Mouse (Mus musculus) heart, embryonic 15.5 days (tissue): ENCODE measurements around the gene Tgm4. TPM values are rescaled to one million over a fixed set of nuclear protein-coding genes. Genes with fewer than 3 reads are reported as not detected.

Experiments
- ATAC-seq: fragments of 200-750 bp; cut with Nextera tagmentation; replicated peaks from 2 replicates; pipeline ENCODE4 v1.8.0; 2017; ENCODE audit warnings: low read depth, moderate TSS enrichment; ENCODE audit not compliant: insufficient number of reproducible peaks, insufficient read depth, low FRiP score
- H3K27ac ChIP-seq: fragments of 300-500 bp; sonication (generic); 2 replicates; pipeline ENCODE4 v1.5.1; 2015; ENCODE audit warnings: mild to moderate bottlenecking, inconsistent platforms
- H3K27me3 ChIP-seq: fragments of 300-500 bp; sonication (generic); 2 replicates; pipeline ENCODE4 v1.6.1; 2015; ENCODE audit warnings: inconsistent platforms
- H3K36me3 ChIP-seq: fragments of 300-500 bp; sonication (generic); 2 replicates; pipeline ENCODE4 v1.6.1; 2015; ENCODE audit warnings: mild to moderate bottlenecking, inconsistent platforms
- H3K4me1 ChIP-seq: fragments of 300-500 bp; sonication (generic); replicated peaks from 2 replicates; pipeline ENCODE4 v1.6.1; 2015; ENCODE audit warnings: inconsistent platforms
- H3K4me2 ChIP-seq: fragments of 300-500 bp; sonication (generic); 2 replicates; pipeline ENCODE4 v1.6.1; 2015; ENCODE audit warnings: inconsistent platforms, mild to moderate bottlenecking, moderate library complexity
- H3K4me3 ChIP-seq: fragments of 300-500 bp; sonication (generic); 2 replicates; pipeline ENCODE4 v1.5.1; 2015; ENCODE audit warnings: mild to moderate bottlenecking, inconsistent platforms
- H3K9ac ChIP-seq: fragments of 300-500 bp; sonication (generic); 2 replicates; pipeline ENCODE4 v1.6.1; 2015; ENCODE audit warnings: mild to moderate bottlenecking, inconsistent platforms
- H3K9me3 ChIP-seq: fragments of 300-500 bp; sonication (generic); replicated peaks from 2 replicates; pipeline ENCODE4 v1.6.1; 2016; ENCODE audit warnings: inconsistent platforms
- WGBS: fragments of 180-500 bp; shearing (Covaris S2); methylation state at CpG from one replicate; pipeline ENCODE4 v1.1.7; 2015; ENCODE audit warnings: mixed read lengths; 5-methylcytosine and 5-hydroxymethylcytosine counted together
- polyA plus RNA-seq: library from polyadenylated mRNA; unstranded; fragments of >200 nt; fragmentation: Nextera tagmentation; extraction: Ambion mirVana; gene quantifications from 2 replicates; pipeline ENCODE4 v1.2.1, GENCODE M21; 2015

Tgm4 gene
- polyA plus RNA-seq, 1 experiment from 2014 or later, result 0.30 TPM

DNA sequence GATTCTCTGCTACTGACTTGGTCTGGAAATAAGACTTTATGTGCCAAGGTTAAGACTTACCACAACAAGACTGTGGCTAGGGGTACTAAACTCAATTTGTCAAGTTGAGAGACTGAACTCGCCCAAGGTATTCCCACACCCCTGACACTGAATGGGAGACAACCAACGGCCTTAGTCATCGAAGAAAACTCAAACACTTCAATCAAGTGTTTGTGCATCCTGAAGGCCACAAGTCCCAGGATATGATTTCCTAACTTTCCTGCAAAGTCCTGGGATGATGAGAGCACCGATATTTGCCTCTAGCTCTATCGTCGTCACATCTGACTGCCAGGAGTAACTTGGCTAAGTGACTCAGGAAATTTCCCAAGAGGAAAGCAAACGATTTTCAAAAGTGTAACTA lies 74.7 kb downstream of the Tgm4 start:
- Histone ChIP-seq H3K4me3 (no peak overlapping the region), H3K36me3 (peaks cover 9% of the 10 kb centered on the region; the same call in 1 of the 2 replicates), H3K27ac (no peak overlapping the region), H3K4me1 (peaks cover 17% of the 10 kb centered on the region), H3K4me2 (no peak overlapping the region), H3K9ac (no peak overlapping the region), H3K27me3 (no peaks in the 10 kb centered on the region), H3K9me3 (no peaks in the 10 kb centered on the region)
- no peak for ATAC-seq
- 82% methylated on average over 7 of the region's 7 CpGs for WGBS

DNA sequence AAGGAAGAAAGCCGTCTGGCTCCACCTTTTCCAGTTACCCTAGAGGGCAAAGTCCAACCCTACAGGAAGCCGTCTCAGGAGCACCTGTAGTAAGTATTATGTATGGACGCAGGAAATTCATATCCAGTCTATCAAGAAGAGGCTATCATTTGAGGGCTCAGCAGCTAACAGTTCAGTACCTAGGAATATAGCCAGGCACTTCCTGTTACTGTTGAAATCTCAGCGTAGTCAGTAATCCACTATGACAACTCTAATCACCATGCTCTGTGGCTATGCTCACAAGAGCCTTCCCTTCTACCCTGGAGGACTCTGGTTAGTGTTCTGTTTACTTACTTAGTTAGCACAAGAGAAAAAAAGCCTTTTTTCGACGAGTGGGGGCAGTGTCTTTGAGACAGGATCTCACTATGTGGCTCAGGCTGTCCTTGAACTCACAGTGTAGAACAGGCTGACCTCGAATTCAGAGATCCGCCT lies 77.3 kb downstream of the Tgm4 start:
- 54% methylated on average over 8 of the region's 8 CpGs for WGBS
- no peak overlapping the region for H3K27ac ChIP-seq

DNA sequence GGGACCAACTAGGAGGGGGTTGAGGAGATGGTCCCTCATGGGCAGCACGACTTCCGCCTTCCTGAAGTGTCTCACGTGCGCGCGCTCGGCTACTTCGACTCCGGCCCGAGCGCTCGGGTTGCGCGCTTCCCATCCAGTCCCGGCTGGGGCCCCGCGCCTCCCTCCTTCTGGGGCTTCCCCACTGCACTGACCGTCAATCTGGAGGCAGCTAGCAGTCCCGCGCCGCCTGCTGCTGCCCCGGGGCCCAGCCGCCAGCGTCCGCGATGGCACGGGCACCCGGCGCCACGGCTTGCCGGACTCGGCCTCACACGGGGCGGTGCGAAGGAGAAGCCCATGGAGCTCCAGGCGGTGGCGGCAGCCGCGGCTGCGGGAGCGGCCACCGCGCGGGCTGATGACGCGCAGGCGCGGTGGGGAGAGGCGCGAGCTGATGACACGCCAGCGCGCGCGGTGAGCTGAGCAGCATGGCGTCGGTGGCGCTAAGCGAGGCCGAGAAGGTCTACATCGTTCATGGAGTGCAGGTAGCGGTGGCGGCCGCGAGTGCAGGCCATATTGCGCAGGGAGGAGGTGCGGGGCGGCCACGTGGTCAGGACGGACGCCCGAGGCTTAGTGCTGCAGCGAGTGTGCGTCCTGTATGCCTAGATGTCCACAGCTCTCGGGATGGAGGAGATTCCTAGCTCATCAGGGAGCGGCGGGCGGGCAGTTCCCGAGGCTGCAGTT lies 78.4 kb downstream of the Tgm4 start, which contains the start of the genes Zdhhc3 and Exosc7:
TSS of gene Zdhhc3 (minus strand) at position 401 of the 717 bp plus-strand sequence.
TSS of gene Exosc7 (plus strand) at position 411 of the 717 bp plus-strand sequence.
- peak within 1 kb of the TSS; percentile 98 for H3K4me3 ChIP-seq
- peak within 1 kb of the TSS; percentile 87 for H3K4me2 ChIP-seq
- peaks cover 5% of the 10 kb centered on the region; the same call in 1 of the 2 replicates for H3K36me3 ChIP-seq
- no peaks in the 10 kb centered on the region for H3K27me3 ChIP-seq
- H3K9me3 ChIP-seq, result no peaks in the 10 kb centered on the region
- H3K27ac ChIP-seq, result peak within 1 kb of the TSS; percentile 96
- peak; percentile 90 for ATAC-seq
- H3K4me1 ChIP-seq, result peaks cover 17% of the 10 kb centered on the region
- H3K9ac ChIP-seq, result peak within 1 kb of the TSS; percentile 91
- under 1% methylated on average over 79 of the region's 79 CpGs for WGBS

More for the DNA sequence above, 77.3 kb downstream of the Tgm4 start:
- peaks cover 3% of the 10 kb centered on the region; the same call in 1 of the 2 replicates for H3K36me3 ChIP-seq
- no peak for ATAC-seq
- no peaks in the 10 kb centered on the region for H3K9me3 ChIP-seq
- peaks cover 17% of the 10 kb centered on the region for H3K4me1 ChIP-seq
- no peaks in the 10 kb centered on the region for H3K27me3 ChIP-seq
- peak overlapping the region; percentile 91; the same call in 1 of the 2 replicates for H3K9ac ChIP-seq
- H3K4me2 ChIP-seq, result peak overlapping the region; percentile 87
- H3K4me3 ChIP-seq, result peak overlapping the region; percentile 98

DNA sequence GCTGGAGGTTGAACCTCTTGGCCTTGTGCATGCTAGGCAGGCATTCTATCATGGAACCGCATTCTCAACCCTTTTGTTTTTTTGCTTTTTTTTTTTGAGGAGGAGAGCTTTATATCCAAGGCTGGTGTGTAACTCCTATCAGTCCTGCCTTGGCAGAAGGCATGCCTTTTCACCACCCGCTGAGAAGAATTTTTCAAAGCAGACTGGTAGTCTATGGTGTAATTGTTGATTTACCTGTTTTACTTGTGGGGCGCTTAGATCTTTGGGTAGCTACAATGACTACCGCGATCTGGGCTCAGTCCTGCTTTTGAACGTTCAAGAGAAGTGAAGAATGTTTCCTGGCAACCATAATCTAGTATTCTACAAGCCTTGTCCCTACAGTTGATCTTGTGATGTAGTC lies 79.4 kb downstream of the Tgm4 start:
- peaks cover 17% of the 10 kb centered on the region for H3K4me1 ChIP-seq
- peak overlapping the region; percentile 98 for H3K4me3 ChIP-seq
- H3K27ac ChIP-seq, result peak overlapping the region; percentile 96
- peak overlapping the region; percentile 91 for H3K9ac ChIP-seq
- ATAC-seq, result no peak
- no peaks in the 10 kb centered on the region for H3K27me3 ChIP-seq
- WGBS, result 57% methylated on average over 6 of the region's 6 CpGs
- H3K36me3 ChIP-seq, result peaks cover 10% of the 10 kb centered on the region
- H3K9me3 ChIP-seq, result no peaks in the 10 kb centered on the region
- H3K4me2 ChIP-seq, result peak overlapping the region; percentile 87

DNA sequence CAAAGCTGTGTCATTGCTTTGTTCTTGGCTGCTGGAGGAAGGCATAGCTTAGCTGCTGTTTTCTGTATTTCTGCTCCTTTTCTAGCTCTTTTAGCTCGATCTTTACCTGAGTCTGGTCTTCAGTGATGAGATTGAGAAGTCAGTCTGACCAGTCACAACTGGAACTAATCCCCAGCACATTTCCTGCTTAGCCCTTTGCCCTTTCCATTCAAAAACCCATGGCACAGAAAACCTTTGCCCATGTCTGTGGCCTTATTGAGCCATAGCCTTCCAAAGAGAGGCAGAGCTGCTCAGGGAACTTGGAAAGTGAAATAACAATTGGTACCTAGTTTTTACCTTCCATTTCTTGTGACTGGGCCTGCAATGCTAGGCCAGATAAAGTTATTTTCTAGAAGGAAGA lies 81.0 kb downstream of the Tgm4 start:
- H3K36me3 ChIP-seq, result peaks cover 26% of the 10 kb centered on the region
- no peak overlapping the region for H3K9ac ChIP-seq
- no peaks in the 10 kb centered on the region for H3K27me3 ChIP-seq
- no peak overlapping the region for H3K27ac ChIP-seq
- no peak overlapping the region for H3K4me3 ChIP-seq
- H3K4me2 ChIP-seq, result no peak overlapping the region
- 97% methylated on average over 1 of the region's 1 CpGs for WGBS
- ATAC-seq, result no peak
- H3K4me1 ChIP-seq, result peaks cover 17% of the 10 kb centered on the region
- H3K9me3 ChIP-seq, result no peaks in the 10 kb centered on the region

Other genes with a start within 250 kb of the Tgm4 start
- 5.3 and 6.1 TPM in 2 replicates for gene Tcaim, start 229.2 kb upstream of the Tgm4 start, polyA plus RNA-seq
- gene Gm35549, start 190.7 kb upstream of the Tgm4 start, polyA plus RNA-seq, result 0.29 and 0.42 TPM in 2 replicates
- gene Zfp445, start 168.7 kb upstream of the Tgm4 start, polyA plus RNA-seq, result 33.1 and 41.2 TPM in 2 replicates
- gene Zkscan7, start 149.0 kb upstream of the Tgm4 start, polyA plus RNA-seq, result 1.9 and 2.6 TPM in 2 replicates
- 9.4 and 9.6 TPM in 2 replicates for gene Zfp105, start 111.7 kb upstream of the Tgm4 start, polyA plus RNA-seq
- 18.7 and 23.7 TPM in 2 replicates for gene 1110059G10Rik, start 83.7 kb upstream of the Tgm4 start, polyA plus RNA-seq
- 23.8 and 31.2 TPM in 2 replicates for gene Kif15, start 83.7 kb upstream of the Tgm4 start, polyA plus RNA-seq
- 15.4 and 18.1 TPM in 2 replicates for gene Tmem42, start 13.4 kb upstream of the Tgm4 start, polyA plus RNA-seq
- gene Zdhhc3, start 78.5 kb downstream of the Tgm4 start, polyA plus RNA-seq, result 44.2 and 52.7 TPM in 2 replicates
- gene Exosc7, start 78.5 kb downstream of the Tgm4 start, polyA plus RNA-seq, result 63.9 and 76.4 TPM in 2 replicates
- 1.5 and 2.9 TPM in 2 replicates for gene Clec3b, start 116.2 kb downstream of the Tgm4 start, polyA plus RNA-seq
- gene Cdcp1, start 181.3 kb downstream of the Tgm4 start, polyA plus RNA-seq, result 0.39 and 2.4 TPM in 2 replicates
- gene Tmem158, start 226.0 kb downstream of the Tgm4 start, polyA plus RNA-seq, result 10.4 and 17.6 TPM in 2 replicates